Mouse (Mus musculus) kidney, embryonic 14.5 days (tissue): ENCODE measurements at regions not wholly inside any gene's neighbourhood (a gene's known extent, or its start where the extent isn't known, plus 50 kb on each side); places are given as distances from the start of the nearest gene placed in this dataset.

Experiments
- ATAC-seq: fragments of 200-750 bp; cut with Nextera tagmentation; 2 replicates; pipeline ENCODE4 v1.8.0; 2017; ENCODE audit warnings: moderate number of reproducible peaks, mild to moderate bottlenecking, moderate TSS enrichment, moderate library complexity; ENCODE audit not compliant: low FRiP score, low TSS enrichment
- H3K27ac ChIP-seq: fragments of 300-500 bp; sonication (generic); 2 replicates; pipeline ENCODE4 v1.5.1; 2014; ENCODE audit warnings: low read depth, mild to moderate bottlenecking, low read length, moderate library complexity, mixed read lengths
- H3K27me3 ChIP-seq: fragments of 300-500 bp; sonication (generic); 2 replicates; pipeline ENCODE4 v1.6.1; 2014; ENCODE audit warnings: mild to moderate bottlenecking, low read length; ENCODE audit not compliant: control insufficient read depth, insufficient read depth
- H3K36me3 ChIP-seq: fragments of 300-500 bp; sonication (generic); 2 replicates; pipeline ENCODE4 v1.6.1; 2014; ENCODE audit warnings: low read length, mixed read lengths; ENCODE audit not compliant: control insufficient read depth, insufficient read depth
- H3K4me1 ChIP-seq: fragments of 300-500 bp; sonication (generic); 2 replicates; pipeline ENCODE4 v1.6.1; 2014; ENCODE audit warnings: low read length, mixed read lengths; ENCODE audit not compliant: control insufficient read depth, insufficient read depth
- H3K4me2 ChIP-seq: fragments of 300-500 bp; sonication (generic); replicated peaks from 2 replicates; pipeline ENCODE4 v1.6.1; 2014; ENCODE audit warnings: low read depth, mild to moderate bottlenecking, low read length
- H3K4me3 ChIP-seq: fragments of 300-500 bp; sonication (generic); 2 replicates; pipeline ENCODE4 v1.5.1; 2014; ENCODE audit warnings: mild to moderate bottlenecking, low read length
- H3K9ac ChIP-seq: fragments of 300-500 bp; sonication (generic); 2 replicates; pipeline ENCODE4 v1.6.1; 2014; ENCODE audit warnings: low read depth, mild to moderate bottlenecking, low read length, moderate library complexity
- H3K9me3 ChIP-seq: fragments of 300-500 bp; sonication (generic); 2 replicates; pipeline ENCODE4 v1.6.1; 2016; ENCODE audit warnings: low read length; ENCODE audit not compliant: control insufficient read depth
- WGBS: fragments of 180-500 bp; shearing (Covaris S2); extraction: QIAGEN DNeasy Blood & Tissue Kit; methylation state at CpG from one replicate; pipeline ENCODE4 v1.1.7; 2014; 5-methylcytosine and 5-hydroxymethylcytosine counted together

GRCm38 (mm10) chr5:53409740-53410139 lies 56.2 kb upstream of the Rbpj start:
- ATAC-seq: no peak
- 79% methylated on average over 3 of the region's 3 CpGs for WGBS
- H3K4me3 ChIP-seq: no peak overlapping the region

GRCm38 (mm10) chr5:53412391-53413075 lies 53.4 kb upstream of the Rbpj start:
- H3K4me2 ChIP-seq: no peak overlapping the region
- H3K4me3 ChIP-seq: no peak overlapping the region
- ATAC-seq: no peak
- no peaks in the 10 kb centered on the region for H3K27me3 ChIP-seq
- H3K9me3 ChIP-seq: no peaks in the 10 kb centered on the region
- H3K36me3 ChIP-seq: no peaks in the 10 kb centered on the region
- no peak overlapping the region for H3K9ac ChIP-seq
- H3K4me1 ChIP-seq: no peaks in the 10 kb centered on the region
- H3K27ac ChIP-seq: no peak overlapping the region
- WGBS: 84% methylated on average over 7 of the region's 7 CpGs

More at GRCm38 (mm10) chr5:53409740-53410139, 56.2 kb upstream of the Rbpj start:
- Histone ChIP-seq H3K27ac (no peak overlapping the region), H3K36me3 (no peaks in the 10 kb centered on the region), H3K4me2 (no peak overlapping the region), H3K4me1 (no peaks in the 10 kb centered on the region), H3K27me3 (no peaks in the 10 kb centered on the region), H3K9ac (no peak overlapping the region), H3K9me3 (no peaks in the 10 kb centered on the region)

- H3K9ac ChIP-seq: no peak overlapping the region
- H3K4me1 ChIP-seq: no peaks in the 10 kb centered on the region
- H3K36me3 ChIP-seq: no peaks in the 10 kb centered on the region
- no peak for ATAC-seq
- no peak overlapping the region for H3K4me3 ChIP-seq
- H3K9me3 ChIP-seq: no peaks in the 10 kb centered on the region
- H3K27ac ChIP-seq: no peak overlapping the region
- H3K27me3 ChIP-seq: no peaks in the 10 kb centered on the region
- WGBS: 86% methylated on average over 3 of the region's 3 CpGs
- no peak overlapping the region for H3K4me2 ChIP-seq
Measured at GRCm38 (mm10) chr5:53413677-53414076, 52.3 kb upstream of the Rbpj start.

- no peaks in the 10 kb centered on the region for H3K4me1 ChIP-seq
- no peak overlapping the region for H3K4me2 ChIP-seq
- no peaks in the 10 kb centered on the region for H3K36me3 ChIP-seq
- no peak for ATAC-seq
- H3K27ac ChIP-seq: no peak overlapping the region
- H3K9me3 ChIP-seq: no peaks in the 10 kb centered on the region
- H3K9ac ChIP-seq: no peak overlapping the region
- 86% methylated on average over 2 of the region's 2 CpGs for WGBS
- H3K4me3 ChIP-seq: no peak overlapping the region
- no peaks in the 10 kb centered on the region for H3K27me3 ChIP-seq
Measured at GRCm38 (mm10) chr5:53415472-53415871, 50.5 kb upstream of the Rbpj start.
